ENCODE assay signal across 10 mouse cellular contexts in genomic region chr5:128935359-128935899, GRCm38 (mm10). TPM values are rescaled to one million over a fixed set of nuclear protein-coding genes. Genes with fewer than 3 reads are reported as not detected.
DNase-seq lines count a peak whose midpoint lies in the region; ATAC-seq lines count a peak whose summit lies in the region.
"Had no signal": no experiment of that assay in that cellular context is flagged by ENCODE, and none has a peak within 500 bp of the region (broad histone marks: within the 10 kb centered on the region; RNA-seq: fewer than 3 reads in every experiment).

No protein-coding gene starts in this region.

- no peaks in the 10 kb centered on the region for H3K27me3 ChIP-seq in heart, embryonic 10.5 days (ENCODE audit: insufficient read depth, poor library complexity, severe bottlenecking)
- H3K27me3 ChIP-seq in stomach, embryonic 16.5 days (ENCODE audit: control insufficient read depth, insufficient read depth, low read length) = no peaks in the 10 kb centered on the region
- H3K27me3 ChIP-seq: limb, embryonic 15.5 days had no signal

- H3K9me3 ChIP-seq in heart, embryonic 10.5 days = no peaks in the 10 kb centered on the region
- no peaks in the 10 kb centered on the region for H3K9me3 ChIP-seq in stomach, embryonic 16.5 days (replicated peaks; ENCODE audit: control insufficient read depth, low read length)
- H3K9me3 ChIP-seq: limb, embryonic 15.5 days had no signal

- H3K4me2 ChIP-seq in stomach, embryonic 16.5 days (ENCODE audit: low read depth, low read length) = no peak overlapping the region
- H3K4me2 ChIP-seq: limb, embryonic 15.5 days had no signal

- H3K4me1 ChIP-seq in heart, embryonic 10.5 days = no peaks in the 10 kb centered on the region
- H3K4me1 ChIP-seq in stomach, embryonic 16.5 days (ENCODE audit: control insufficient read depth, insufficient read depth, low read length) = no peaks in the 10 kb centered on the region; the same call in 1 of the 2 replicates

- WGBS in heart, embryonic 10.5 days = 65% methylated on average over 6 of the region's 6 CpGs
- 58% methylated on average over 6 of the region's 6 CpGs for WGBS in stomach, embryonic 16.5 days

- intact Hi-C loops in heart, postnatal 10 days (cut with DNase I) = no loop called here

- no peak overlapping the region for H3K9ac ChIP-seq in stomach, embryonic 16.5 days (ENCODE audit: low read length)
- H3K9ac ChIP-seq: limb, embryonic 15.5 days had no signal

- DNase-seq in heart, adult 11 months = peak; percentile 96
- DNase-seq in heart, embryonic 10.5 days (ENCODE audit: low spot score) = no peak
- peak; percentile 62 for DNase-seq in retina, postnatal 1 day
- DNase-seq in retina, embryonic 14.5 days (ENCODE audit: low spot score) = no peak
- peak; percentile 78 to 86 for DNase-seq in heart, postnatal 10 days
- DNase-seq in gastrocnemius, postnatal 25 days = no peak
- DNase-seq: thymus, postnatal 14 days had no signal

- H3K4me3 ChIP-seq in heart, embryonic 10.5 days = no peak overlapping the region
- H3K4me3 ChIP-seq in stomach, embryonic 16.5 days (replicated peaks; ENCODE audit: low read length) = no peak overlapping the region
- H3K4me3 ChIP-seq: limb, embryonic 15.5 days had no signal

- H3K36me3 ChIP-seq in heart, embryonic 10.5 days = no peaks in the 10 kb centered on the region
- no peaks in the 10 kb centered on the region for H3K36me3 ChIP-seq in stomach, embryonic 16.5 days (ENCODE audit: control insufficient read depth, insufficient read depth, low read length)
- H3K36me3 ChIP-seq: limb, embryonic 15.5 days had no signal

- ATAC-seq in stomach, embryonic 16.5 days (ENCODE audit: insufficient read depth, low FRiP score) = peak; percentile 38; the same call in 1 of the 2 replicates
- no peak for ATAC-seq in erythroid progenitor cell, adult 5-6 weeks (replicated peaks; ENCODE audit: low FRiP score, poor library complexity, severe bottlenecking)

- H3K27ac ChIP-seq in heart, embryonic 10.5 days = no peak overlapping the region
- no peak overlapping the region for H3K27ac ChIP-seq in stomach, embryonic 16.5 days (ENCODE audit: low read length)
- H3K27ac ChIP-seq: limb, embryonic 15.5 days had no signal

RNA-seq across cellular contexts. Expression of gene Rimbp2, which starts 17.9 kb away (rescaled TPM):
- 0.20 and 0.55 TPM in 2 replicates for polyA plus RNA-seq in heart, embryonic 10.5 days (2016; fragmentation: Nextera tagmentation; extraction: Ambion mirVana)
- total RNA-seq in heart, postnatal 10 days (2021) = under 1 TPM in 1 of 2 experiments, not detected in 1; 0.07 TPM
- polyA plus RNA-seq in stomach, embryonic 16.5 days (2015; fragmentation: Nextera tagmentation; extraction: Ambion mirVana) = 0.39 and 0.42 TPM in 2 replicates
- total RNA-seq in erythroid progenitor cell, adult 5-6 weeks (2015; ENCODE audit: low replicate concordance) = 1.3 TPM in 1 of 2 replicates, not detected in the other
- not detected in 2 replicates for total RNA-seq in erythroid progenitor cell, adult 5-6 weeks (2017; ENCODE audit: low replicate concordance)
- total RNA-seq in gastrocnemius, postnatal 25 days (2021) = not detected

Comparison
In these comparisons a context has a peak if more than half of its experiments do, and no peak if none do; other contexts are left out.
1. DNase-seq: peak in heart, adult 11 months (single experiment), retina, postnatal 1 day (single experiment) and heart, postnatal 10 days (2 of 2); none in heart, embryonic 10.5 days (single experiment), retina, embryonic 14.5 days (single experiment) and gastrocnemius, postnatal 25 days (single experiment).